Mouse (Mus musculus): ENCODE results near the gene Rab20.

Gene Rab20

DNA sequence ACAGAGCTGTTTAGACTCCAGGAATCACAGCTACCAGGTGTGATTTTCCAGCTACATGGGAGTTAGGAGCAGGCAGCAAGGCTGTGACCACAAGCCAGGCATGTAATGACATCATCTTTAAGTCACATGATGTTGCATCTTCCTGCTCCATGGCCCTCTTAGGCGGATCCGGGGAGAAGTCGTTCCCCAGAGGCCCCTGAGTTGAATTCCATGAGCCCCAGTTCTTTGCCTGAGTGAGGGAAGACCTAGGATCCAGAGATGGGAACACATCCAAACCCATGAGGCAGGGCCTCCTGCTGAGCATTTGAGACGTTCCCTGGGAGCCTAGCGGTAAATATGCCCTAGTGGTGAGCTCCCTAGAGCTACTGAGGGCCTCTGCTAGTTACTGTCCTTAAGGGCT lies 66.1 kb downstream of the Rab20 start:
- in situ Hi-C loops (cut with MboI, MseI): no loop called here

DNA sequence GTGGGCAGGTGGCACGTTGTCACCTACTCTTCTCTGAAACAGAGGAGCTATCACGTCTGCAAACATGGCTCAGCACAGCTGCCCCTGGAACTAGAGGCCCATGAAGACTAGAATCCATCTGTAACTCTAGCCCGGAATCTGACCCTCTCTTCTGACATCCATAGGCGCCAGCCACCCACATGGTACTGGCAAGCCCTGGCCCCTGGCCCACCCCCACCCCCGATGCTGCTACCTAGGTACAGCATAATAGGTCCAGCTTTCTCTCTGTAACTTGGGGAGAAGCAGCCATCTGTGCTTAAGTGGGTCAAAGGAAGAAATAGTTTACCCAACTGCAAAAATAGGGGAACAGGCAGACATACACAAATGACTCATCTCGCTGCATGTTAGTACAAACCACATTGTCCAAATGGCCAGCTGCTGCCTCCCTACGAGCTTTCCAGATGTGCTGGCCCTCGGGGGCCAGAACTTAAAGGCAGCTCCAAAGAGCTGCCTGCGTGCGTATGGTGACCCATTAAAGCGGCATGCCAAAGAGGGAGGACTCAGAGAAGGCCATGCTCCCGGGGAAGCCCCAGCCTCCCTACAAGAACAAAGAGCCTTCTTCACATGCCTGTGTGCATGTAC lies 66.9 kb downstream of the Rab20 start:
- in situ Hi-C loops (cut with MboI, MseI): no loop called here

DNA sequence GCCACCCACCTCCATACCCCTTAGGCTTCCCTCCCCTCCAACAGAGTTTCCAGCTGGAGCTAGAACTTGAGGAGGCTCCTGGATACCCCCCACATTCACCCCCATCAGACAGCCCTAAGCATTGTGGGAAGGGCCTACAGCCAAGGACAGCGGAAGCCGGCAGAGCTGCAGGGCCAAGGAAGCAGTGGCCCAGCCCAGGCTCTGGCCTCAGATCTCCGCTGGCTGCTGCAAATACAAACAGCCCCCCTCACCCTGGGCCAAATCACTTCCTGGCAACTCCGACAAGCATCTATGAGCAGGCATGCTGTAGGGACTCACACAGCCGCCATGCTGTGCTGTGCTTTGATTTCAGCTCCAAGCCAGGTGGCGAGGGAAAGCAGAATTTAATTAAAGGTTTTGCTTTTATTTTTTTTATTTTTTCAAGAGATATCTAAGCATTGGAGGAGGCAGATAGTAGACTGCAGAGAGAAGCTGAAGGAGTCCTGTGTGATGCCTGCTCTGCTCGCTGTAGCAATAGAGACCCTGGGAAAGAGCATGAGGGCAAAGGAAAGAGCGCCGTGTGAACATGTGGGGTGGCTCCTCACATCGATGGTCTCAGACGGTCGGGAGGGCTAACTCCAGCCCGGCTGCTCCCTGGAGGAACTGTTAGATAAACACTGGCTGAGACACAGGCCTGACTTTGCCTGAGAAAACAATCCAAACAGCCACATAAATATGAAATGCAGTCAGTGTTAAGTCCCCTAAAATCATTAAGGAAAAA lies 72.6 kb downstream of the Rab20 start:
- in situ Hi-C loops (cut with MboI, MseI): loop anchor here in 1 of 2 experiments (10.0 kb wide), 1 partner anchor 1989 kb away; the partner anchor contains the start of gene Atp4b

DNA sequence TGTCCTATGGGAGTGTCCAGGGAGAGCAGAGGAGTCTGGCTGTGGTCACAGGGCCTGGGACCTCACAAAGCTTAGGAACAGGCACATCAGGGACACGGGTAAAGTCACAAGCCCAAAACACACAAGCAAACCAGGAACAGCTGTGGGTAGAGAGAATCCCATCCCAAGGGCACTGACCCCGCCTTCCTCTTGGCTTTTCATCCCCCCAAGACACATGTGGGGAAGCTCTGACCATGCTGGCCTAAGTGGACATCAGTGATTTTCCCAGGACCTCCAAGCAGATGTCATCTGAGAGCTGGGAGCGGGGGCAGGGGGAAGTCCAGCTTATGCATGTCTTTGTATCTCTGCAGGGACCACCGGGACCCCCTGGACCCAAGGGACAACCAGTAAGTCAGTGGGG lies 73.9 kb downstream of the Rab20 start:
- in situ Hi-C loops (cut with MboI, MseI): loop anchor here in 1 of 2 experiments (10.0 kb wide), 1 partner anchor 1990 kb away; the partner anchor contains the start of gene Atp4b

DNA sequence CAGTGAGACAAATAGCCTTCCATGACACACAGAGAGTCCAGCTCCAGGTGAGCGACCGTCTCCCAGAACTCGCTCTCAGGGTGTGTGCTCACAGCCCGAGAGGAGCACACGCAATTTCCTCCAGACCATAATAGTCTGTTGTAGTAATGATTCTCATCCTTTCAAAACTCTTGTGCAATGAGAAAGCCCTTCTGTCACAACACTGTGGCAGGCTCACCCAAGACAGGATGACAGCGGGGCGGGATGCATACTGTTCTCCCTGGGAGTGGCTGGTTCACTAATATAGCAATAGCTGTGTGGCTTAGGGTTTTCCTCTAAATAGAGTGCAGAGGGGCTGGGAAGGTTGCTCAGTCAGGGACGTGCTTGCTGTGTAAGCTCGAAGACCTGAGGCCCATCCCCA lies 74.7 kb downstream of the Rab20 start:
- in situ Hi-C loops (cut with MboI, MseI): loop anchor here in 1 of 2 experiments (10.0 kb wide), 1 partner anchor 1991 kb away; the partner anchor contains the start of gene Atp4b
